Mouse (Mus musculus) ovary, postnatal 36 days (tissue): Measurements from ENCODE around the gene Cxcl16.

Experiments used
- DNase-seq: peaks from one replicate; pipeline ENCODE4 v3.0.0; 2022; ENCODE audit warnings: low spot score, mixed read lengths

The Cxcl16 gene

GRCm38 (mm10) chr11:70412591-70412990 lies 47.2 kb downstream of the Cxcl16 start:
- no peak for DNase-seq

- DNase-seq: no peak
Observed at GRCm38 (mm10) chr11:70410297-70410643, 49.5 kb downstream of the Cxcl16 start.

- DNase-seq: peak; percentile 93
Observed at GRCm38 (mm10) chr11:70409594-70410296, 50.0 kb downstream of the Cxcl16 start, which contains the start of gene Pelp1. Pelp1 (minus strand) TSS chr11:70410031.
